Mouse (Mus musculus): ENCODE results near the gene Ggact. TPM values are rescaled to one million over a fixed set of nuclear protein-coding genes. Genes with fewer than 3 reads are reported as not detected.

Ggact gene
- polyA plus RNA-seq, 1 experiment from 2014 or later = 5.0 TPM

- Histone ChIP-seq H3K4me3 (no peak overlapping the region), H3K36me3 (ENCODE audit: poor library complexity, severe bottlenecking) (no peaks in the 10 kb centered on the region), H3K27ac (peak overlapping the region; percentile 88), H3K27me3 (peaks cover 22% of the 10 kb centered on the region), H3K9me3 (replicated peaks) (no peaks in the 10 kb centered on the region), H3K4me2 (no peak overlapping the region), H3K4me1 (peaks cover 47% of the 10 kb centered on the region), H3K9ac (no peak overlapping the region)
- no peak for ATAC-seq
- WGBS = 62% methylated on average over 2 of the region's 2 CpGs
Measured at GRCm38 (mm10) chr14:122881699-122882098, 31.9 kb downstream of the Ggact start.

DNA sequence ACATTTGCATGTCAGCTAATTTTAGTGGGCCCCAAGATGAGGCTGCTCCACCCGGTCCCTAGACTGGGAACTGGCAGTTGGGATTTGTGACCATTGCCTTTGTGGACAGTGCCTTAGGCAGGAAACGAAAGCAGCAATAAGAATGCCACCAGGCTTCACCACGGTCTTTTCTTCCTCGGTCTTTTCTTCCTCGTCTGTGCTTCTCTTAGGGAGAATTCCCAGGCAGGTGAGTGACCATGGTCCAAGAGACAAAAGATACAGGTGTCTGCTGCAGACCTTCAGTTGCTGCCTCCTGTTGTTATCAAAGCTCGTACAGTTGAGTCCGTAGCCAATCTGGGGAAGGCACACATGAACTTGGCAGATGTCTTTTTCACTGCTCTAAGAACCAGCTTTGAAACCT, 33.3 kb downstream of the Ggact start:
- Histone ChIP-seq H3K36me3 (ENCODE audit: poor library complexity, severe bottlenecking) (no peaks in the 10 kb centered on the region), H3K27me3 (peaks cover 25% of the 10 kb centered on the region), H3K4me2 (no peak overlapping the region), H3K9me3 (replicated peaks) (no peaks in the 10 kb centered on the region), H3K27ac (no peak overlapping the region), H3K4me3 (no peak overlapping the region), H3K4me1 (peaks cover 55% of the 10 kb centered on the region), H3K9ac (no peak overlapping the region)
- ATAC-seq = no peak
- 62% methylated on average over 7 of the region's 7 CpGs for WGBS

DNA sequence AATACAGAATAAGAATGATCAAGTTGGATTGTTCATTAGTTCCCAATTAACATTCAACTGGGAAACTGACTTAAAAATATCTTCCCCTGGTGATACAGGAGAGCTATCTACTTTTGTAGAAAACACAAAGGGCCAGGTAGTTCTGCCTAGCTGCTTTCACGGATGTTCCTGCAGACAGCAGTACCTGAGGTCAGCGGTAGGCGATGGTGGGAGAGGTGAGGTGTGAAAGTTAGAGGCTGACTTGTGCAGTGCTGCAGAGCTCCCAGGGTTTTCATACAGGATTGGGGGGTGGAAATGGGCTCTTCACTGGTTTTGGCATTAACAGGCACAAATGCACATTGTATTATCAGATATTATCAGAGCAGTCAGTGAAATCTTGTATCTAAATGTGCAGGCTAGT, 35.8 kb downstream of the Ggact start:
- Histone ChIP-seq H3K4me3 (no peak overlapping the region), H3K9ac (no peak overlapping the region), H3K4me2 (no peak overlapping the region), H3K27me3 (peaks cover 48% of the 10 kb centered on the region), H3K4me1 (peaks cover 42% of the 10 kb centered on the region), H3K36me3 (ENCODE audit: poor library complexity, severe bottlenecking) (no peaks in the 10 kb centered on the region), H3K27ac (no peak overlapping the region), H3K9me3 (replicated peaks) (no peaks in the 10 kb centered on the region)
- no peak for ATAC-seq
- WGBS = 92% methylated on average over 3 of the region's 3 CpGs

DNA sequence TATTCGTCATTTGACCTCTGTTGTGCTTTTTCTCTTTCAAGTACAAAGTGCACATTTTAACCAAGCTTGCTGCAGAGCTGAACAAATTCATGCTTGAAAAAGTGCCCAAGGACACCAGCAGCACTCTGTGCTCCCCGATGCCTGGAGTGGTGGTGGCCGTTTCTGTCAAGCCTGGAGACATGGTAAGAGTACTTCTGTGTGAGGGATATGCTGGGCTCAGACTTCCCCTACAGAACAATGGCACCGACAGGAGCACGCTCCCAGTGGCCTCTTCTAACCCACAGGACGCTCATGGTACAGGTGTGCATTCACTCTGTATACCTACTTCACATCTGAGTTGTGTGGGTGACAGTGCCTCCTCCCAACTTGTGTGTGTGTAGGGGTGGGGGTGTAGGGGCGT, 36.8 kb downstream of the Ggact start:
- Histone ChIP-seq H3K4me3 (no peak overlapping the region), H3K36me3 (ENCODE audit: poor library complexity, severe bottlenecking) (no peaks in the 10 kb centered on the region), H3K9me3 (replicated peaks) (no peaks in the 10 kb centered on the region), H3K4me2 (no peak overlapping the region), H3K27me3 (peaks cover 50% of the 10 kb centered on the region), H3K27ac (no peak overlapping the region), H3K9ac (no peak overlapping the region), H3K4me1 (peaks cover 42% of the 10 kb centered on the region)
- ATAC-seq = no peak
- WGBS = 62% methylated on average over 7 of the region's 7 CpGs

- WGBS = 2% methylated on average over 6 of the region's 6 CpGs
- ATAC-seq = peak; percentile 93
- H3K27ac ChIP-seq = peak overlapping the region; percentile 75; the same call in 1 of the 2 replicates
Measured at GRCm38 (mm10) chr14:122876163-122876562, 37.4 kb downstream of the Ggact start.

DNA sequence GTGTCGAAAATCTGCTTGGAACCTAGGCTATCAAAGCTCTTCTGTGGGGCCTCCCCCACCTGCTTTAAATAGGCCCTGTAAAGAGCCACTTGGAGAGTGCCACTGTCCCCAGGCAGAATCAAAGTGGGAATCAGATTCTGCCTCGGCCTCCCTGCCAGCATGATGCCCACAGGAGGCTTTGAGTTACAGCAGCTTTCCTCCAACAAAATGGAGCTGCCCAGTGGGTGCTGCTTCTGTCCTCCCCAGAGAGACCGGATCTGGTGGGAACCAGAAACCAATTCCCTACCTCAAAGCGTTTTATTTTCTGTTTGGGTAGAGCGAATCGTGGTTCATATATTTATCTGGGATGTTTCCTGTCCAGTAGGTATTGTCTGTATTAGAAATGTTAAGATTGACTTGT, 37.9 kb downstream of the Ggact start:
- Histone ChIP-seq H3K4me2 (no peak overlapping the region), H3K9me3 (replicated peaks) (no peaks in the 10 kb centered on the region), H3K4me3 (no peak overlapping the region), H3K27me3 (peaks cover 49% of the 10 kb centered on the region), H3K27ac (peak overlapping the region; percentile 75), H3K36me3 (ENCODE audit: poor library complexity, severe bottlenecking) (no peaks in the 10 kb centered on the region), H3K9ac (peak overlapping the region; percentile 30), H3K4me1 (peaks cover 48% of the 10 kb centered on the region)
- 31% methylated on average over 6 of the region's 6 CpGs for WGBS
- peak; percentile 19; the same call in 1 of the 2 replicates for ATAC-seq

More at GRCm38 (mm10) chr14:122876163-122876562, 37.4 kb downstream of the Ggact start:
- Histone ChIP-seq H3K4me3 (no peak overlapping the region), H3K9me3 (replicated peaks) (no peaks in the 10 kb centered on the region), H3K4me2 (no peak overlapping the region), H3K27me3 (peaks cover 50% of the 10 kb centered on the region), H3K36me3 (ENCODE audit: poor library complexity, severe bottlenecking) (no peaks in the 10 kb centered on the region), H3K4me1 (peaks cover 43% of the 10 kb centered on the region), H3K9ac (no peak overlapping the region)

DNA sequence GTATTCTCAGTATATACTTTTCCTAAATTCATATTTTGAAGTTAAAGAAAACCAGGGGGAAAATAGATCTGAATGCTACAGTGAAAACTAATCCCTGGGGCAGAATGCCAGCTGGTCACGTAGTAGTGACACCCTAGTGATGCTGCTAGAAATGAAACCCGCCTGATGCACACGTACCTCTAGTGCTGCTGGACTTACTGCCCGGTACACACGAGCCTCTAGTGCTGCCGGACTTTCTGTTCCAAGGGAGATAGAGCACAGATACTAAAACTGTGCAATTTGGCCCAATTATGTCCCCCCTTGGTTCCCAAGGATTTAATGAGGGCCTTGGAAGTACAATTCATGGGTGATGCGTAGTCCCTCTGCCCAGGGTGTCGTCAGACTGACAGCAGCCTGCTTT, 38.5 kb downstream of the Ggact start:
- H3K27ac ChIP-seq = peak overlapping the region; percentile 75
- peak overlapping the region; percentile 30; the same call in 1 of the 2 replicates for H3K9ac ChIP-seq

GRCm38 (mm10) chr14:122872612-122873011, 40.9 kb downstream of the Ggact start:
- H3K36me3 ChIP-seq (ENCODE audit: poor library complexity, severe bottlenecking) = no peaks in the 10 kb centered on the region
- H3K4me2 ChIP-seq = no peak overlapping the region
- H3K27me3 ChIP-seq = peaks cover 50% of the 10 kb centered on the region
- H3K9ac ChIP-seq = no peak overlapping the region
- no peaks in the 10 kb centered on the region for H3K9me3 ChIP-seq (replicated peaks)
- 74% methylated on average over 6 of the region's 6 CpGs for WGBS
- H3K4me1 ChIP-seq = peaks cover 62% of the 10 kb centered on the region
- H3K27ac ChIP-seq = no peak overlapping the region
- H3K4me3 ChIP-seq = no peak overlapping the region
- ATAC-seq = no peak

More for the DNA sequence above, 38.5 kb downstream of the Ggact start:
- Histone ChIP-seq H3K4me1 (peaks cover 53% of the 10 kb centered on the region), H3K4me2 (peak overlapping the region; percentile 19; the same call in 1 of the 2 replicates), H3K36me3 (ENCODE audit: poor library complexity, severe bottlenecking) (no peaks in the 10 kb centered on the region), H3K27me3 (peaks cover 53% of the 10 kb centered on the region), H3K9me3 (replicated peaks) (no peaks in the 10 kb centered on the region), H3K4me3 (no peak overlapping the region)
- WGBS = 32% methylated on average over 8 of the region's 8 CpGs
- no peak for ATAC-seq

GRCm38 (mm10) chr14:122871841-122872580, 41.5 kb downstream of the Ggact start:
- no peaks in the 10 kb centered on the region for H3K36me3 ChIP-seq (ENCODE audit: poor library complexity, severe bottlenecking)
- no peak overlapping the region for H3K4me3 ChIP-seq
- H3K9me3 ChIP-seq (replicated peaks) = no peaks in the 10 kb centered on the region
- H3K4me2 ChIP-seq = no peak overlapping the region
- peak; percentile 83 for ATAC-seq
- H3K4me1 ChIP-seq = peaks cover 66% of the 10 kb centered on the region
- H3K27me3 ChIP-seq = peaks cover 50% of the 10 kb centered on the region
- 16% methylated on average over 4 of the region's 4 CpGs for WGBS
- H3K27ac ChIP-seq = no peak overlapping the region
- no peak overlapping the region for H3K9ac ChIP-seq

DNA sequence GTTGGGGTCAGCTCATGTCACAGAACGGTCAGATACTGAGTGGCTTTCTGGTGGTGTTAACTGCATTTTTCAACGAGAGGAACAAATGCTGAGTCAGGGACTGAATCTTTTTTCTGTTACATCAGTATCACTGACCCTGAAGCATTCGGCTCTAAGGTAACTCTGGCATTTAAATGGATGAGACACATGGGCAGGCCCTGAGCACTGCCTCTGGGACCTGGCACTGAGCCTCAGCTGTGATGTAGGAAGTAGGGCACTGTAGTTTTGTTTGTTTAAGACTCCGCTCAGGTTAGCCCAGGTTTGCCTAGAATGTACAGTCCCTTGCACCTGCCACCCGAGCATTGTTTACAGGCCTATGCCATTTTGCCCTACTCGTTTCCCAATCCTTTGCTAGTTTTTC, 43.7 kb downstream of the Ggact start:
- peaks cover 55% of the 10 kb centered on the region for H3K4me1 ChIP-seq
- peaks cover 57% of the 10 kb centered on the region for H3K27me3 ChIP-seq
- H3K4me2 ChIP-seq = no peak overlapping the region
- no peak for ATAC-seq
- H3K27ac ChIP-seq = no peak overlapping the region
- no peak overlapping the region for H3K9ac ChIP-seq
- no peak overlapping the region for H3K4me3 ChIP-seq
- H3K9me3 ChIP-seq (replicated peaks) = no peaks in the 10 kb centered on the region
- WGBS = 71% methylated on average over 6 of the region's 6 CpGs
- no peaks in the 10 kb centered on the region for H3K36me3 ChIP-seq (ENCODE audit: poor library complexity, severe bottlenecking)

DNA sequence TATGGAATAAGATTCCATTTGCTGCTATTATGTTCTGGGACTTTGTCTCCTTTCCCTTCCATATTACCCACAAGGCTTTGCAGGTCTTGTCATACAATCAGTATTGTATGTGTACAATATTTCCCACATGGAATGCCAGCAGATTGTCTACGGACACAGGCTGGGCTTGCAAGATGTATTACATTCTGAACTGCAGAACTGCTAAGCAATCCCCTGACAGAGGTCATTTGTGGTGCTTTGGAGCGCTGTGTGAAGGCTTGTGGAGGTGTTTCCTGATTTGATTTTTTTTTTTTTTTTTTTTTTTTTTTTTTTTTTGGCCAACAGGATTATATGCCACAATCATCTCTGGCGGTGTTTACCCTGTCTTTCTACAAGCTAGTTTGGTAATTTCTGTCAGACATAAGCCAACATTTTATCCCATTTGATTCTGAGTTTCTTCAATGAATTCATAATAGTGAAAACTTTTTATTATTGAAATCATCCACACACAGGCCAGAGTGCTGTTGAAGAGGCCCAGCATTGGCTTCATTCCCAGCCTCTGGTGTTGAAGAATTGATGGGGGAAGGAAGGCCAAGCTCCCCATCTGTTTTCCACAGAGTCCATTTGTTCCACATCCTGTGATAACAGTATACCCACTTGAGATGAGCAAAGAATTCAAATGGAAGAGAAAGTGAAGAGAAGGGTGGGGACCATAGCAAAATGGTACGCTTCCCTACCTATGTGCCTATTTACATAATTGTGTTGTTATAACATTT, 45.8 kb downstream of the Ggact start:
- peaks cover 37% of the 10 kb centered on the region for H3K27me3 ChIP-seq
- no peak overlapping the region for H3K9ac ChIP-seq
- H3K36me3 ChIP-seq (ENCODE audit: poor library complexity, severe bottlenecking) = no peaks in the 10 kb centered on the region
- ATAC-seq = no peak
- 0 out of 2 replicates have a peak overlapping the region, but pooled peaks have one; percentile 14 for H3K27ac ChIP-seq
- no peak overlapping the region for H3K4me2 ChIP-seq
- 74% methylated on average over 4 of the region's 4 CpGs for WGBS
- H3K9me3 ChIP-seq (replicated peaks) = no peaks in the 10 kb centered on the region
- no peak overlapping the region for H3K4me3 ChIP-seq
- peaks cover 49% of the 10 kb centered on the region for H3K4me1 ChIP-seq

DNA sequence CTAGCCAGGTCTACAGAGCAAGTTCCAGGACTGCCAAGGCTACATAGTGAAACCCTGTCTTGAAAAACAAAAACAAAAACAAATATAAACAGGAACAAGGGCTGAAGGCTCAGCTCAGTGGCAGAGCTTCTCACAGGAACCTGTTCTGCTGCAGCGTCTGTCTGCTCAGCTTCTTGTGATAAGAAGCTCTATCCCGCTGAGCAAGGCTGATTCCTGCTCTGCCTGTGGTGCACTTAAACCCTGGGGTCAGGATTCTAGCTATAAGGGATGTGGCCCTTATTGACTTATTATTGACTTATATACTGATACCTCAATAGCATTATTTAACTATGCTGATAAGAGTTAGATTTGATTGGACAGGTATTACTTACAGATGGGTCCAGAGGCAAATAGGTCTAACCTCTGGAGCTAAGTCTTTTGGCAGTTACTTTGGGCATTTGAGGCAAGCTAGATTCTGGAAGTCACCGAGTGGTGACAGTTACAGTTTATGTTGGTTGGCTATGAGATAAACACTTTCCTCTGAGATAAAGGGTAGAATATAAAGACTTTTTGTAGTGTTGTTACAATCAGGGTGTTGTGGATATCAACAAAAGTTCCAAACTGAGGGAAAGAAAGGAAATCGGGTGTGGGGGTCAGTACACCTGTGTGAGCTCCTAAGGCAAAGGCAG, 48.0 kb downstream of the Ggact start:
- Histone ChIP-seq H3K27ac (no peak overlapping the region), H3K4me3 (no peak overlapping the region), H3K4me2 (no peak overlapping the region), H3K36me3 (ENCODE audit: poor library complexity, severe bottlenecking) (no peaks in the 10 kb centered on the region), H3K9ac (no peak overlapping the region), H3K27me3 (peaks cover 32% of the 10 kb centered on the region), H3K4me1 (peaks cover 38% of the 10 kb centered on the region), H3K9me3 (replicated peaks) (no peaks in the 10 kb centered on the region)
- no peak for ATAC-seq
- WGBS = 84% methylated on average over 4 of the region's 4 CpGs

Data from forebrain, embryonic 13.5 days (tissue).